Comparison of ENCODE assay signal across 29 mouse cellular contexts in genomic region chr2:157877394-157877793, GRCm38 (mm10). TPM values are rescaled to one million over a fixed set of nuclear protein-coding genes. Genes with fewer than 3 reads are reported as not detected.
DNase-seq lines count a peak whose midpoint lies in the region; ATAC-seq and TF ChIP-seq lines count a peak whose summit lies in the region.
"Had no signal": no experiment of that assay in that cellular context is flagged by ENCODE, and none has a peak within 500 bp of the region (broad histone marks: within the 10 kb centered on the region; RNA-seq: fewer than 3 reads in every experiment).

No protein-coding gene starts in this region.

- no peak overlapping the region for H3K4me3 ChIP-seq in liver, adult 2 months (ENCODE audit: insufficient read depth, low read depth, low read length)
- no peak overlapping the region for H3K4me3 ChIP-seq in liver, embryonic 12.5 days
- H3K4me3 ChIP-seq: embryonic facial prominence, embryonic 12.5 days; erythroblast, embryonic 14.5 days; heart, embryonic 10.5 days; heart, embryonic 15.5 days; left cerebral cortex, adult 2 months; limb, embryonic 12.5 days; megakaryocyte, embryonic 14.5 days; stomach, embryonic 15.5 days had no signal

- 36% methylated on average over 3 of the region's 3 CpGs for WGBS in liver, adult 2 months
- WGBS in liver, embryonic 12.5 days (ENCODE audit: insufficient replicate concordance) = 82% methylated on average over 3 of the region's 3 CpGs

- DNase-seq in adrenal gland, adult 2 months = peak; percentile 79
- no peak for DNase-seq in adrenal gland, postnatal 4 days (ENCODE audit: low spot score in 2 of 2)
- peak; percentile 91 for DNase-seq in liver, adult 2 months (ENCODE audit: extremely low read depth, low read depth, low spot score)
- peak; percentile 79 for DNase-seq in adipocyte (ENCODE audit: low spot score)
- DNase-seq in adrenal gland, postnatal 25 days = peak; percentile 36
- DNase-seq in lung, postnatal 36 days = no peak
- DNase-seq in heart, adult 11 months = no peak
- DNase-seq: cerebellum, adult 9-10 months; cerebellum, postnatal 36 days; gastrocnemius, postnatal 14 days; kidney, adult 9 months; liver, postnatal 0 days; lung, postnatal 4 days had no signal

- no peaks in the 10 kb centered on the region for H3K79me2 ChIP-seq in liver, adult 2 months (ENCODE audit: control insufficient read depth, insufficient read depth, low read length)

- TF ChIP-seq CTCF in liver, adult 2 months (IDR thresholded peaks at IDR 0.05; ENCODE audit: low read depth, low read length) = no peak

- no peaks in the 10 kb centered on the region for H3K36me3 ChIP-seq in liver, adult 2 months (ENCODE audit: control insufficient read depth, insufficient read depth, low read length)
- H3K36me3 ChIP-seq in liver, embryonic 12.5 days = 0 out of 2 replicates have a peak, but pooled peaks cover 3% of the 10 kb centered on the region
- H3K36me3 ChIP-seq: heart, embryonic 15.5 days; stomach, embryonic 15.5 days had no signal

- no peaks in the 10 kb centered on the region for H3K9me3 ChIP-seq in liver, embryonic 12.5 days (replicated peaks)
- H3K9me3 ChIP-seq: embryonic facial prominence, embryonic 12.5 days; G1E; heart, embryonic 10.5 days; heart, embryonic 15.5 days; limb, embryonic 12.5 days; megakaryocyte, embryonic 14.5 days; stomach, embryonic 15.5 days had no signal

- H3K4me2 ChIP-seq in liver, embryonic 12.5 days = no peak overlapping the region
- H3K4me2 ChIP-seq: embryonic facial prominence, embryonic 12.5 days; heart, embryonic 15.5 days; limb, embryonic 12.5 days; liver, embryonic 11.5 days; stomach, embryonic 15.5 days had no signal

- no peak for TF ChIP-seq POLR2A in liver, adult 2 months (IDR thresholded peaks at IDR 0.05; ENCODE audit: extremely low read depth, insufficient read depth, low read length)

- H3K4me1 ChIP-seq in liver, adult 2 months (ENCODE audit: control insufficient read depth, insufficient read depth, low read length) = peaks cover 14% of the 10 kb centered on the region
- H3K4me1 ChIP-seq in liver, embryonic 12.5 days = no peaks in the 10 kb centered on the region

- no peaks in the 10 kb centered on the region for H3K27me3 ChIP-seq in liver, adult 2 months (ENCODE audit: control insufficient read depth, insufficient read depth, low read length)
- H3K27me3 ChIP-seq in liver, embryonic 12.5 days (replicated peaks) = no peaks in the 10 kb centered on the region
- H3K27me3 ChIP-seq: embryonic facial prominence, embryonic 12.5 days; heart, embryonic 15.5 days; limb, embryonic 12.5 days; megakaryocyte, embryonic 14.5 days; stomach, embryonic 15.5 days had no signal

- no peak for ATAC-seq in liver, embryonic 12.5 days
- ATAC-seq: intestine, embryonic 16.5 days; liver, postnatal 0 days had no signal

- no peak overlapping the region for H3K27ac ChIP-seq in liver, adult 2 months (replicated peaks; ENCODE audit: insufficient read depth, low read depth, low read length)
- H3K27ac ChIP-seq in liver, embryonic 12.5 days = no peak overlapping the region
- H3K27ac ChIP-seq: embryonic facial prominence, embryonic 12.5 days; heart, embryonic 10.5 days; heart, embryonic 15.5 days; left cerebral cortex, adult 2 months; limb, embryonic 12.5 days; stomach, embryonic 15.5 days had no signal

- H3K9ac ChIP-seq in liver, adult 2 months (ENCODE audit: low read depth, low read length) = no peak overlapping the region
- no peak overlapping the region for H3K9ac ChIP-seq in liver, embryonic 12.5 days
- H3K9ac ChIP-seq: embryonic facial prominence, embryonic 12.5 days; heart, embryonic 15.5 days; limb, embryonic 12.5 days; liver, postnatal 0 days; stomach, embryonic 15.5 days had no signal

RNA-seq across cellular contexts. Expression of gene Vstm2l, which starts 37.1 kb away (rescaled TPM):
- 1 to 10 TPM; 1.6 to 2.0 TPM for total RNA-seq in adrenal gland, adult 2 months (2021)
- polyA plus RNA-seq in adrenal gland, adult 2 months (2012; rRNA removed) = 6.4 and 9.0 TPM in 2 replicates
- 10 to 100 TPM; 17.6 to 24.9 TPM for total RNA-seq in adrenal gland, postnatal 4 days (2021)
- not detected in 2 replicates for total RNA-seq in liver, adult 2 months (2014; rRNA removed)
- polyA plus RNA-seq in liver, adult 2 months (2012; rRNA removed) = not detected in 2 replicates
- polyA plus RNA-seq in liver, embryonic 12.5 days (2016; fragmentation: Nextera tagmentation; extraction: Ambion mirVana) = not detected in 2 replicates
- total RNA-seq in adrenal gland, postnatal 25 days (2021) = 1.4 and 1.6 TPM in 2 replicates
- total RNA-seq: G1E; gastrocnemius, postnatal 14 days; granulocyte monocyte progenitor cell, adult 5-6 weeks; heart, postnatal 25 days; neutrophil, adult 5-6 weeks had no signal
- polyA plus RNA-seq: erythroblast, embryonic 14.5 days; G1E; heart, embryonic 15.5 days; liver, postnatal 0 days; lung, embryonic 16.5 days had no signal

Comparison
In these comparisons a context has a peak if more than half of its experiments do, and no peak if none do; other contexts are left out.
1. DNase-seq: peak in adrenal gland, adult 2 months (single experiment), liver, adult 2 months (single experiment), adipocyte (single experiment) and adrenal gland, postnatal 25 days (single experiment); none in adrenal gland, postnatal 4 days (0 of 2), lung, postnatal 36 days (single experiment) and heart, adult 11 months (single experiment).